In genomic region chr4:153177496-153177895, GRCm38 (mm10) we compare ENCODE assay signal across 26 mouse cellular contexts.
DNase-seq lines count a peak whose midpoint lies in the region; ATAC-seq and TF ChIP-seq lines count a peak whose summit lies in the region.
"Had no signal": no experiment of that assay in that cellular context is flagged by ENCODE, and none has a peak within 500 bp of the region (broad histone marks: within the 10 kb centered on the region; RNA-seq: fewer than 3 reads in every experiment).

No protein-coding gene starts in this region.

- no peak overlapping the region for H3K4me3 ChIP-seq in cerebellum, adult 2 months (replicated peaks; ENCODE audit: insufficient read depth, low read depth, low read length)
- no peak overlapping the region for H3K4me3 ChIP-seq in intestine, embryonic 15.5 days (replicated peaks)
- no peak overlapping the region for H3K4me3 ChIP-seq in heart, embryonic 12.5 days
- H3K4me3 ChIP-seq: embryonic facial prominence, embryonic 12.5 days; embryonic facial prominence, embryonic 15.5 days; forebrain, embryonic 15.5 days; heart, embryonic 13.5 days; hindbrain, embryonic 10.5 days; hindbrain, embryonic 13.5 days had no signal

- no peak overlapping the region for H3K27ac ChIP-seq in cerebellum, adult 2 months (ENCODE audit: insufficient read depth, low read length)
- no peak overlapping the region for H3K27ac ChIP-seq in intestine, embryonic 15.5 days
- no peak overlapping the region for H3K27ac ChIP-seq in heart, embryonic 12.5 days (ENCODE audit: poor library complexity, severe bottlenecking)
- H3K27ac ChIP-seq: embryonic facial prominence, embryonic 12.5 days; embryonic facial prominence, embryonic 15.5 days; forebrain, embryonic 15.5 days; heart, embryonic 13.5 days; hindbrain, embryonic 10.5 days; hindbrain, embryonic 13.5 days had no signal

- no peaks in the 10 kb centered on the region for H3K4me1 ChIP-seq in cerebellum, adult 2 months (ENCODE audit: control insufficient read depth, insufficient read depth, low read length)
- H3K4me1 ChIP-seq in intestine, embryonic 15.5 days (replicated peaks): peaks cover 6% of the 10 kb centered on the region; the same call in 1 of the 2 replicates
- H3K4me1 ChIP-seq in heart, embryonic 12.5 days (replicated peaks): peaks cover 3% of the 10 kb centered on the region; the same call in 1 of the 2 replicates
- H3K4me1 ChIP-seq: embryonic facial prominence, embryonic 12.5 days; forebrain, embryonic 15.5 days had no signal

- H3K9me3 ChIP-seq in intestine, embryonic 15.5 days: no peaks in the 10 kb centered on the region
- peaks cover 15% of the 10 kb centered on the region for H3K9me3 ChIP-seq in heart, embryonic 12.5 days (replicated peaks)
- H3K9me3 ChIP-seq: embryonic facial prominence, embryonic 15.5 days; forebrain, embryonic 15.5 days had no signal

- H3K4me2 ChIP-seq in intestine, embryonic 15.5 days (replicated peaks): no peak overlapping the region
- H3K4me2 ChIP-seq in heart, embryonic 12.5 days: no peak overlapping the region
- H3K4me2 ChIP-seq: embryonic facial prominence, embryonic 12.5 days; embryonic facial prominence, embryonic 15.5 days; forebrain, embryonic 15.5 days; heart, embryonic 13.5 days; hindbrain, embryonic 13.5 days had no signal

- TF ChIP-seq CTCF in cerebellum, adult 2 months (IDR thresholded peaks at IDR 0.05; ENCODE audit: borderline replicate concordance, insufficient read depth, low read depth, low read length): no peak

- no peaks in the 10 kb centered on the region for H3K27me3 ChIP-seq in cerebellum, adult 2 months (ENCODE audit: control insufficient read depth, insufficient read depth, low read length)
- no peaks in the 10 kb centered on the region for H3K27me3 ChIP-seq in intestine, embryonic 15.5 days (replicated peaks)
- H3K27me3 ChIP-seq in heart, embryonic 12.5 days (replicated peaks): 0 out of 2 replicates have a peak, but pooled peaks cover 5% of the 10 kb centered on the region
- H3K27me3 ChIP-seq: CH12.LX; embryonic facial prominence, embryonic 12.5 days; embryonic facial prominence, embryonic 15.5 days; forebrain, embryonic 15.5 days; Patski had no signal

- ATAC-seq in intestine, embryonic 15.5 days: no peak
- ATAC-seq in heart, embryonic 12.5 days (ENCODE audit: insufficient number of reproducible peaks, low FRiP score): no peak
- ATAC-seq: forebrain, embryonic 15.5 days; hindbrain, embryonic 16.5 days; intestine, embryonic 16.5 days; Patski had no signal

- TF ChIP-seq POLR2A in cerebellum, adult 2 months (IDR thresholded peaks at IDR 0.05; ENCODE audit: borderline replicate concordance, insufficient read depth, low read length): no peak

- WGBS in cerebellum, adult 2 months: 36% methylated on average over 9 of the region's 9 CpGs
- 86% methylated on average over 9 of the region's 9 CpGs for WGBS in intestine, embryonic 15.5 days
- 80% methylated on average over 9 of the region's 9 CpGs for WGBS in heart, embryonic 12.5 days

- no peaks in the 10 kb centered on the region for H3K36me3 ChIP-seq in intestine, embryonic 15.5 days
- no peaks in the 10 kb centered on the region for H3K36me3 ChIP-seq in heart, embryonic 12.5 days
- H3K36me3 ChIP-seq: embryonic facial prominence, embryonic 12.5 days; embryonic facial prominence, embryonic 15.5 days; forebrain, embryonic 15.5 days; G1E; heart, embryonic 13.5 days; hindbrain, embryonic 10.5 days; hindbrain, embryonic 13.5 days had no signal

- DNase-seq in cerebellum, adult 11-12 months: peak; percentile 32
- DNase-seq in cerebellum, adult 8-10 months: no peak
- peak; percentile 27 to 48 for DNase-seq in cerebellum, adult 2 months
- DNase-seq in cerebellum, adult 9-11 months: peak; percentile 41
- peak; percentile 40 to 60 for DNase-seq in cerebellum, postnatal 25 days
- DNase-seq: adrenal gland, postnatal 10 days; adrenal gland, postnatal 36 days; B cell, adult 2 months; gastrocnemius, postnatal 25 days; heart, adult 18-20 months; heart, postnatal 36 days; kidney, adult 18-20 months; kidney, adult 9 months had no signal

- H3K9ac ChIP-seq in intestine, embryonic 15.5 days: no peak overlapping the region
- no peak overlapping the region for H3K9ac ChIP-seq in heart, embryonic 12.5 days
- H3K9ac ChIP-seq: embryonic facial prominence, embryonic 12.5 days; embryonic facial prominence, embryonic 15.5 days; forebrain, embryonic 15.5 days; heart, embryonic 13.5 days; hindbrain, embryonic 13.5 days had no signal
